Mouse (Mus musculus) ES-Bruce4 (cell line): ENCODE results near the gene Arl4a. TPM values are rescaled to one million over a fixed set of nuclear protein-coding genes. Genes with fewer than 3 reads are reported as not detected.
A peak's percentile ranks its signal among the peaks of the same experiment; 100 is the strongest.

Experiments used
- H3K27ac ChIP-seq: 2 replicates; pipeline ENCODE4 v1.5.1; 2012; ENCODE audit warnings: low read length, inconsistent platforms; ENCODE audit not compliant: insufficient read depth
- H3K27me3 ChIP-seq: 2 replicates; pipeline ENCODE4 v1.6.1; 2012; ENCODE audit warnings: mild to moderate bottlenecking, low read length, inconsistent platforms; ENCODE audit not compliant: control insufficient read depth, poor library complexity, insufficient read depth, severe bottlenecking
- H3K36me3 ChIP-seq: 2 replicates; pipeline ENCODE4 v1.6.1; 2012; ENCODE audit warnings: inconsistent platforms, mild to moderate bottlenecking, low read length, moderate library complexity; ENCODE audit not compliant: control insufficient read depth, poor library complexity, insufficient read depth, severe bottlenecking
- H3K4me1 ChIP-seq: one replicate; pipeline ENCODE4 v1.8.1; 2011; ENCODE audit warnings: low read length; ENCODE audit not compliant: control insufficient read depth, insufficient read depth
- H3K4me3 ChIP-seq: 2 replicates; pipeline ENCODE4 v1.5.1; 2011; ENCODE audit warnings: low read depth, mild to moderate bottlenecking, low read length
- H3K9ac ChIP-seq: 2 replicates; pipeline ENCODE4 v1.6.1; 2012; ENCODE audit warnings: low read depth, mild to moderate bottlenecking, inconsistent platforms; ENCODE audit not compliant: poor library complexity, severe bottlenecking
- H3K9me3 ChIP-seq: replicated peaks from 2 replicates; pipeline ENCODE4 v1.6.1; 2012; ENCODE audit warnings: mild to moderate bottlenecking, low read length, inconsistent platforms; ENCODE audit not compliant: control insufficient read depth, poor library complexity, insufficient read depth, severe bottlenecking
- CTCF ChIP-seq: IDR thresholded peaks from one replicate; pipeline ENCODE4 v1.8.1; 2011; ENCODE audit warnings: low read depth, low read length
- EP300 ChIP-seq: IDR thresholded peaks from 2 replicates; pipeline ENCODE4 v1.6.1; 2011; ENCODE audit warnings: low read depth, low read length; ENCODE audit not compliant: insufficient read depth
- POLR2A ChIP-seq: IDR thresholded peaks from one replicate; pipeline ENCODE4 v1.8.1; 2011; ENCODE audit warnings: low read length; ENCODE audit not compliant: insufficient read depth
- polyA plus RNA-seq: library from polyadenylated mRNA; stranded (reverse); fragments of >200 nt; gene quantifications from 2 replicates; pipeline ENCODE4 v1.2.4, GENCODE M21; 2011; ENCODE audit warnings: low read depth; ENCODE audit not compliant: missing spikeins, insufficient read depth, insufficient read length

The Arl4a gene
- polyA plus RNA-seq, result 23.7 and 26.5 TPM in 2 replicates

DNA sequence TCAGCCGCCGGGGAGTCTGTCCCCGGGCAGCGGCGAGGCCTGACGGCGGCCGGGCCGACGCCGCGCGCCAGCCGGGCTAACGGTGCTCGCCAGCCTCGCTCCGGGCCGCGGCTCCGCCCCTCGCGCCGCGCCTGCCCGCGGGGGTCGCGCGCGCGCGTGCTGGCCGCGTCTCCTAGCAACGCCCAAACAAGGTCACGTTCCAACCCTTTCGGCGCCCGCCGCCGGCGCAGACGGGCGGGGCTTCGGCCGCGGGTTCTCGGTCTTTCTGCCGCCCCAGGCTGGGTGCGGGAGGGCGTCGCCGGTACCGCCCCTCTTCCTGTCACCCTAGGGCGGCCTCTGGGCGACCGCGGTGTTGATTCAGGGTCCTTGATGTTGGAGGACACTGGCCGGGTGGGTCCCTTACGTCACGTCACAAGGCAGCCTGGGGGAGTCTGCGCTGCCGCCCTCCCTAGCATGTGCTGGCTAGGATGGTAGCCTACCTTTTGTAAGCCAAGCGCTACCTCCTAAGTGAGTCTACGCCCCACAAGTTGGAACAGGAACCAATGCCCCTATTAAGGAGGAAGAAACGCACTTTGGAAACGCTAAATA lies at the start of gene Arl4a:
Gene Arl4a (minus strand): TSS at position 150 of the 588 bp plus-strand sequence.
- TF ChIP-seq POLR2A (no peak), EP300 (no peak; the same call in 1 of the 2 replicates), CTCF (no peak)
- Histone ChIP-seq H3K27ac (peak within 1 kb of the TSS; percentile 27), H3K9ac (peak within 1 kb of the TSS; percentile 58), H3K36me3 (peaks cover 12% of the 10 kb centered on the region), H3K27me3 (no peaks in the 10 kb centered on the region), H3K9me3 (no peaks in the 10 kb centered on the region), H3K4me1 (peaks cover 2% of the 10 kb centered on the region), H3K4me3 (peak within 1 kb of the TSS; percentile 93)

DNA sequence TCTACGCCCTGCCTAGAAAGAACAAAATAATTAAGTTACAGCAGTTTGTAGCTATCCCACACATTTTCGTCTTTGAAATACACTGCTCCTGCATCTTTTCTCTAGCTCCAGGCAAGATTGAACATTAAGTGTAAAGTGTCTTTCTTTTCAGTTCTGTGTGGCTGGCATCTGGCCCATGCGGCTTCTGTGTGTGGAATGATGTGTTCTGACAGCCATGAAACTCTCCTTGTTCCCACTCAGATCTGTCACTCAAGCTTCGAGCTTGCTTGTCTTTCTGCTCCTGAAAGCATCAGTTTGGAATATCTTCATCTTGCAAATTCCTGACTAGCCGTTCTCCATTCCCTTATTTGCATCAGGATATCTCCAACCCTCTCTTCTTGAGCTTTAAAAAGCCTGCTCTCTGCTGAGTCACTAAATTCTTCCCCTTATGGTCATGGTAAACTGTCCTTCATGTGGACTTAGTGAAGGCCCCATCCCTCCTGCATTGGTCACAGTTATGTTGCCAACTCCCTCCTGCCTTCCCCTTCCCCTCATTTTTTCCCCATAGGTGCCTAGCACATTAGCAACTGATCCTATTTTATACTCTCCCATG lies 48.0 kb upstream of the Arl4a start:
- Histone ChIP-seq H3K4me1 (no peaks in the 10 kb centered on the region), H3K27me3 (no peaks in the 10 kb centered on the region), H3K9me3 (no peaks in the 10 kb centered on the region), H3K27ac (no peak overlapping the region), H3K9ac (no peak overlapping the region), H3K36me3 (no peaks in the 10 kb centered on the region), H3K4me3 (no peak overlapping the region)
- TF ChIP-seq POLR2A (no peak), EP300 (no peak), CTCF (no peak)

DNA sequence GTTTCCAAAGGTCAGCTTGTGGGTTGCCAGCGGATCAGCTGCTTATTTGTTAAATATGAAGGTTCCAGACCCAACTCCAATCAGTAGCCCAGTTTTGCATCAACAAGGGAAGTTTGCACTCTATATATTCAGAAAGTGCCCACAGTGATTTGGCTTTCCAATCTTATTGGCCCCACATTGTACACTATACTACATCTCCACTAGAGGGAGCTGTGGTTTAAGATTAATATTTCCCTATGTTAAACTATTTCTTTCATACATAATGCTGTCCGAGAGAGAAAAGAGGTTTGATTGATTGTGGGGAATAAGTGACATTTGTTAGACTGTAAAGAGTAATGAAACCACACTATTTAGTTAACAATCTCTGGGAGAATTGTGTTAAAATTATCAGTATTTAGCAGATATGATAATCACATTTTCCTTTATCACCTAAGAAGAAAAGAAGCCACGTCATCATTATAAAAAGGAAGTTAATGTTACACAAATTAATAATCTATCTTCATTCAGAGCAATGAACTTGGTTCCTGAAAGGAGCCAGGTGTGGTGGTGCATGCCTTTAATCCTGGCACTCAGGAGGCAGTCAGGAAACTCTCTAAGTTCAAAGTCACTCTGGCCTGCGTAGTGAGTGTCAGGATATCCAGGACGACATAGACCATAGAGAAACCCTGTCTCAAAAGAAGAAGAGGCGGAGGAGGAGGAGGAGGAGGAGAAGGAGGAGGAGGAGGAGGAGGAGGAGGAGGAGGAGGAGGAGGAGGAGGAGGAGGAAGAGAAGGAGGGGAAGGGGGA lies 44.8 kb upstream of the Arl4a start:
- H3K36me3 ChIP-seq, result no peaks in the 10 kb centered on the region
- no peaks in the 10 kb centered on the region for H3K4me1 ChIP-seq
- TF ChIP-seq CTCF, result no peak
- TF ChIP-seq POLR2A, result no peak
- TF ChIP-seq EP300, result no peak
- no peak overlapping the region for H3K4me3 ChIP-seq
- H3K27ac ChIP-seq, result no peak overlapping the region
- H3K9ac ChIP-seq, result no peak overlapping the region
- H3K9me3 ChIP-seq, result no peaks in the 10 kb centered on the region
- H3K27me3 ChIP-seq, result no peaks in the 10 kb centered on the region

DNA sequence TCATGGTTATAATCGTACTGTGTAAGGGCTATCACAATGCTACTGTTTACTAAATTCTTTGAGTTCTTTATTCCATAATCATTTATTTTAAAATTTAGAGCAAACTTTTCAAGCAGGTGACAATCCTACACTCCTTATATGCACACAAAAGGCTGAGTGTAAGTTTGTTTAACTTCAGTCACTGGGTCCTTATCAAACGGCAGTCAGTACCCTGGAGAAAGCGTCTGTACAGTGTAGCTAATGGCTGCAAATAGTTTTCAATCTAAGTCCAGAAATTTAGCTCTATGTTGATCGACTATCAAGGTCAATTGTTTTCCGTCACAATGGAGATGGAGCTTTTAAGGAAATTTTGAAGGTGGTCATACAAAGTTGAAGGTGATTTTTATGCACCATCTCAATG lies 44.2 kb upstream of the Arl4a start:
- H3K9me3 ChIP-seq, result no peaks in the 10 kb centered on the region
- no peak overlapping the region for H3K9ac ChIP-seq
- no peak overlapping the region for H3K4me3 ChIP-seq
- H3K27ac ChIP-seq, result no peak overlapping the region
- H3K27me3 ChIP-seq, result no peaks in the 10 kb centered on the region
- H3K36me3 ChIP-seq, result no peaks in the 10 kb centered on the region
- H3K4me1 ChIP-seq, result no peaks in the 10 kb centered on the region
- TF ChIP-seq CTCF, result no peak
- TF ChIP-seq EP300, result no peak
- no peak for TF ChIP-seq POLR2A

DNA sequence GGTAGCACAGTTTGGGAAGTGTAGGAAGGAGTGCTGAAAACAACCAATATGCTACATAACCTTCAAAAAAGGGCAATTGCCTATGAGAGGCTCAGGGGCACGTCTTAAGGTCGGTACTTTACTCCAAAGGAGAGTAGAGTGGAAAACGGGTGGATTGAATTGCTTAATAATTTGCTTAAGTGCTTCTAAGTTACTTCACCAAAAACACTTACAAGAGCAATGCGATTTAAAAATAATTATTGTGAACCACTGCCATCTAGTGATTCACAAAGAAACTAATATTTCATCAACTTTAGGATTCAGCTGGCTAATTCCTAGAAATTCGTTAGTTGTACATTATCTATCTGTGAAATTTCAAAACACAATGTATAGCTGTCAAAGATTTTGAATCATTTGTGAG lies 35.8 kb upstream of the Arl4a start:
- Histone ChIP-seq H3K36me3 (no peaks in the 10 kb centered on the region), H3K27me3 (no peaks in the 10 kb centered on the region), H3K9me3 (no peaks in the 10 kb centered on the region), H3K9ac (no peak overlapping the region), H3K4me1 (no peaks in the 10 kb centered on the region), H3K27ac (no peak overlapping the region), H3K4me3 (no peak overlapping the region)
- no peak for TF ChIP-seq CTCF
- TF ChIP-seq POLR2A, result no peak
- no peak for TF ChIP-seq EP300

DNA sequence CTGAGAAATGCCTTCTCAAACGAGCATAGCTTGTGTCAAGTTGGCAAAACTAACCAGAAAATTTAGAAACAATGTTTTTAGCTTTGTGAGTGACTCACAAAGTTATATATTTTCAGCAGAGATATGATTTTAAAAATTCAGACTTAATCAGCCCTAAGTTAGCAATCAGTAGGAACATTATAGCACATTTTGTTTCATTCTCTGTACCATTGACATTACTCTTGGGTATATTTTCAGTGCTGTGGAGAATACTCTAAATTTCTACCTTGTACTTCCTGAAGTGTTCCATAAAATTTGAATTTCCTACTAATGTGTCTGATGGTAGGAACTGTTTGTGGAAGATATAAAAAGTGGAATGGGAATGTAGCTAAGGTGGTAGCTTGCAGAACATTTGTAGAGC lies 9.2 kb upstream of the Arl4a start:
- TF ChIP-seq EP300, result no peak
- no peak for TF ChIP-seq CTCF
- TF ChIP-seq POLR2A, result no peak
- H3K27ac ChIP-seq, result no peak overlapping the region

More for the DNA sequence above, 9.2 kb upstream of the Arl4a start:
- H3K4me1 ChIP-seq, result no peaks in the 10 kb centered on the region
- peaks cover 8% of the 10 kb centered on the region for H3K9me3 ChIP-seq
- no peak overlapping the region for H3K4me3 ChIP-seq
- H3K9ac ChIP-seq, result no peak overlapping the region
- no peaks in the 10 kb centered on the region for H3K36me3 ChIP-seq
- H3K27me3 ChIP-seq, result no peaks in the 10 kb centered on the region; the same call in 1 of the 2 replicates
